Mouse (Mus musculus) liver, embryonic 16.5 days (tissue): ENCODE measurements around the gene Tmtc1. TPM values are rescaled to one million over a fixed set of nuclear protein-coding genes. Genes with fewer than 3 reads are reported as not detected.

Source experiments
- ATAC-seq: fragments of 200-750 bp; cut with Nextera tagmentation; 2 replicates; pipeline ENCODE4 v1.8.0; 2017; ENCODE audit warnings: low read depth, mild to moderate bottlenecking, moderate number of reproducible peaks, moderate library complexity
- H3K27ac ChIP-seq: fragments of 300-500 bp; sonication (generic); 2 replicates; pipeline ENCODE4 v1.5.1; 2014; ENCODE audit warnings: mild to moderate bottlenecking, low read length
- H3K27me3 ChIP-seq: fragments of 300-500 bp; sonication (generic); 2 replicates; pipeline ENCODE4 v1.6.1; 2014; ENCODE audit warnings: low read depth, low read length, mixed read lengths; ENCODE audit not compliant: control insufficient read depth, insufficient read depth
- H3K36me3 ChIP-seq: fragments of 300-500 bp; sonication (generic); 2 replicates; pipeline ENCODE4 v1.6.1; 2014; ENCODE audit warnings: mild to moderate bottlenecking; ENCODE audit not compliant: control insufficient read depth, insufficient read depth
- H3K4me1 ChIP-seq: fragments of 300-500 bp; sonication (generic); 2 replicates; pipeline ENCODE4 v1.6.1; 2014; ENCODE audit warnings: low read depth, low read length, mixed read lengths; ENCODE audit not compliant: control insufficient read depth
- H3K4me2 ChIP-seq: fragments of 300-500 bp; sonication (generic); 2 replicates; pipeline ENCODE4 v1.6.1; 2014; ENCODE audit warnings: low read depth, low read length, mixed read lengths
- H3K4me3 ChIP-seq: fragments of 300-500 bp; sonication (generic); 2 replicates; pipeline ENCODE4 v1.5.1; 2014; ENCODE audit warnings: low read depth, mild to moderate bottlenecking, low read length
- H3K9ac ChIP-seq: fragments of 300-500 bp; sonication (generic); 2 replicates; pipeline ENCODE4 v1.6.1; 2014; ENCODE audit warnings: low read depth, low read length
- H3K9me3 ChIP-seq: fragments of 300-500 bp; sonication (generic); replicated peaks from 2 replicates; pipeline ENCODE4 v1.6.1; 2016; ENCODE audit warnings: low read length; ENCODE audit not compliant: control insufficient read depth
- WGBS: fragments of 180-500 bp; shearing (Covaris S2); extraction: QIAGEN DNeasy Blood & Tissue Kit; methylation state at CpG from one replicate; pipeline ENCODE4 v1.1.7; 2014; ENCODE audit not compliant: insufficient replicate concordance; 5-methylcytosine and 5-hydroxymethylcytosine counted together
- polyA plus RNA-seq: library from polyadenylated mRNA; unstranded; fragments of >200 nt; fragmentation: Nextera tagmentation; extraction: Ambion mirVana; gene quantifications from 2 replicates; pipeline ENCODE4 v1.2.1, GENCODE M21; 2015

Tmtc1 gene
- polyA plus RNA-seq, 1 experiment from 2014 or later, result 0.06 TPM

DNA sequence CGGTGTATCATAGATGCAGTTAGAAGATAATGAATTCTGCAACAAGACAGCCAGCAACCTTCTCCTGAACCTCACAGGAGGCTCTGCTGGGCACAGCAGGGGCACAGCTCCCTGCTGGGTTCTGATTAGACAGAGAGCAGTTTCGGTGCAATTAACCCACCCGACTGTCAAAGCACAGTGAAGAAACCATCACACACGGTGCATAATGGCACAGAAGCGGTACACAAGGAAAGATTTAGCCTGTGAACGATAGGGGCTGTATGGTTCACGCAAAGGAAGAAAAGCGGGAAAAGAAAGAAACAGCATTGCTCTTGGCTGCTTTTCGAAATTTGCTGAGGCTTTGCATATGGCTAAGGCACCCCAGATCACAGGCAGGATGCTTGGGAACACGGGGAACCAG, 52.0 kb downstream of the Tmtc1 start:
- H3K36me3 ChIP-seq, result no peaks in the 10 kb centered on the region
- H3K27me3 ChIP-seq, result no peaks in the 10 kb centered on the region
- no peak overlapping the region for H3K9ac ChIP-seq
- no peak overlapping the region for H3K4me3 ChIP-seq
- H3K4me2 ChIP-seq, result no peak overlapping the region
- ATAC-seq, result no peak
- 59% methylated on average over 10 of the region's 10 CpGs for WGBS
- no peak overlapping the region for H3K27ac ChIP-seq
- no peaks in the 10 kb centered on the region for H3K4me1 ChIP-seq
- H3K9me3 ChIP-seq, result no peaks in the 10 kb centered on the region

DNA sequence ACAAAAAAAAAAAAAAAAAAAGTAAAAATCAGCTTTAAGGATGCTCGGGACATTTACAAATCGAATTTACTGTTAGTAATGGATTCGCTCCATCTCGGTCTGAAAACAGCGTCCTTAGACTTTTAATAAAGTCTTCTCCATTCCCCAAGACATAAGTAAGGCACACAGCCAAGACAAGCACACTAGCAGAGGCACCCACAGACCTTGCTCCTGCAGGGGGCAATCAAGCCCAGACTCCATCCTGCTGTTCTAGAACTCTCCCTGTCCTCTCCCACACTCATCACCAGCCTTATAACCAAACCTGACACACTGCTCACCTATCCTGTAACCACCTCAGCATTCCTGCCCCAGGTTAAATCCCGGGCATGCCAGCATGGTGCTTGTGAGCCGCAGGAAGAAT, 52.9 kb downstream of the Tmtc1 start:
- Histone ChIP-seq H3K4me2 (no peak overlapping the region), H3K9me3 (no peaks in the 10 kb centered on the region), H3K36me3 (no peaks in the 10 kb centered on the region), H3K4me1 (no peaks in the 10 kb centered on the region), H3K4me3 (no peak overlapping the region), H3K27ac (no peak overlapping the region), H3K27me3 (no peaks in the 10 kb centered on the region), H3K9ac (no peak overlapping the region)
- ATAC-seq, result no peak
- WGBS, result 67% methylated on average over 7 of the region's 7 CpGs

DNA sequence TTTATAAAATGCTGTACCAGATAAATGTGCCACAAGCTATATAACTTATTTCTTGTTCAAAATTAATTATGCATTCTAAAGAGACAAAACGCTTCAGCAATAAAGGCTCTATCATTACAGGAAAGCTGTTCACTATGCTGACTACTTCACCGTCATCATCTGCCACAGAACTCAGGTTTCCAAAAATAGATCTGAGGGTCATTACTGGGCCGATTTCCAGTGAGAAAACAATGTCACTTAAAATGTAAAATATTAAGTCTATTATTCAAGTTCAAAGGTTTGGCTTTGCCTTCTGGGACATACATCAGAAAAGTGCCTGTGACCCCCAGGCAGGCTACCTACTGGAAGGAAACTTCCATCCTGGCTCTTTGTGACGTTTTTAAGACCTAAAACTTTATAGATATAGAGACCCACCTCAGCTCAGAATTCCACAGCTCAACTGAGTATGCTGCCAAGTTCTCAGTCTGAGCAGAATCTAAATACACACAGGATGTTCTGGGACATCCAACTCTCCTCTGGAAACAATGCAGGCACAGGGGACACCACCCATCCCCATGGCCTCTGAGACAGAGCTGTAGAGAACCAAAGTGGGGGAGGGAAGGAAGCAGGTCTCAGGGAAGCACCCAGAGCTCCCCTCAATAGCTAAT, 53.4 kb downstream of the Tmtc1 start:
- no peak overlapping the region for H3K4me2 ChIP-seq
- no peak overlapping the region for H3K27ac ChIP-seq
- 30% methylated on average over 4 of the region's 4 CpGs for WGBS
- H3K9me3 ChIP-seq, result no peaks in the 10 kb centered on the region
- no peaks in the 10 kb centered on the region for H3K27me3 ChIP-seq
- no peak for ATAC-seq
- no peak overlapping the region for H3K4me3 ChIP-seq
- no peaks in the 10 kb centered on the region for H3K4me1 ChIP-seq
- no peak overlapping the region for H3K9ac ChIP-seq
- no peaks in the 10 kb centered on the region for H3K36me3 ChIP-seq

DNA sequence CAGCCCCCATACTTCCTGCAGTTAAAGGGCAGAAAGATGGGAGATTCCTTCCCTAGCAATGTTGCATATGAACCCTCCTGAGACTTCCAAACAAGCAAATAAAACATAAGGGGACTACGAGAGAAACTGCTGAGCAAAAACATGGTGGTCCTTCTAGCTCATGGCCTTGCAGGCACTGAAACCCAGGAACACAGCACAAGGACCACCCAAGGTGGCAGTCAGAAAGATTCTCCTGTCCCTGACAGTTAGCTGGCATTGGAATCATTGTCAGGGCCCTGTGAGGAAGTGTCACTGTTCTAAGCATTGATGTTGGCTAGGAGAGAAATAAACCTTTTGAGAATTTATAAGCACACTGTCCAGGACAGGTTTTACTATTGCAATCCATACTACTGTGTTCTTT, 56.2 kb downstream of the Tmtc1 start:
- Histone ChIP-seq H3K36me3 (no peaks in the 10 kb centered on the region), H3K27me3 (no peaks in the 10 kb centered on the region), H3K9me3 (no peaks in the 10 kb centered on the region), H3K4me2 (no peak overlapping the region), H3K4me1 (no peaks in the 10 kb centered on the region), H3K4me3 (no peak overlapping the region), H3K27ac (no peak overlapping the region), H3K9ac (no peak overlapping the region)
- no peak for ATAC-seq
- WGBS, result 51% methylated on average over 1 of the region's 1 CpGs

DNA sequence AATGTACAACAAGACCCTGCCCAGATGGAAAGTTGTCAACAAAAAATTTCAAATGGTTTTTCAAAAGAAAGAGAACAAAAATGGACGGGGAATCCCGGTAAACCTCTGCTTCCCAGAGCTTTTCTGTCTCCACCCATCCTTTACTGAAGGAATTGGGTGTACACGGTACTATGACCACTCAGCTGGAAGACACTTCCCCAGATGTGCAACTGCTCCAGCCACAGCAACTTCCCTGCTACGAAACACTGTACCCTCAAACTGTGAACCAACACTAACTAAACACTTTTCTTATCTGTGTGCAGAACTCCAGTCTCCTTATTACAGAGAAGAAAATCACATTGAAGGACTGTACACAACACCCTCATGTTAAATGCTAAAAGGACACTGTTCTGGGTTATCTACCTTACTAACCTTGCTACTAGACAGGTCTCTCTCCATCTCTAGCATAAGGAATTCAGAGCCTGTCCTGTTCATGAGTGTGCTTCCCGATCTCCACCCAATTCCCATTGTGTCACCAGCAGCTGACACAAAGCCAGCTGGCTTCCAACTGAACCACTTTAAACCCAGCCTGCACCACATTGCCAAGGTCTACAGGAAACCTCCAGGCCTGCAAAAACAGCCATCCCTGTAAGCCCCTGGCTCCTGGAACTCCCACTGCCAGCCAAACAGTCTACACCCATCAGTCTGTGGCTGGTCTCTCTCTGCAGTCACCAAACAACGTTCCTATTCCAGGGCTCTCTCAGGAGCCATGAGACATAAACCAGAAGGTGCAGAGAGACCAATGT, 59.9 kb downstream of the Tmtc1 start:
- no peaks in the 10 kb centered on the region for H3K4me1 ChIP-seq
- WGBS, result 49% methylated on average over 6 of the region's 6 CpGs
- H3K4me2 ChIP-seq, result no peak overlapping the region
- H3K27me3 ChIP-seq, result no peaks in the 10 kb centered on the region
- H3K36me3 ChIP-seq, result no peaks in the 10 kb centered on the region
- no peak overlapping the region for H3K9ac ChIP-seq
- no peak overlapping the region for H3K27ac ChIP-seq
- no peaks in the 10 kb centered on the region for H3K9me3 ChIP-seq
- H3K4me3 ChIP-seq, result no peak overlapping the region
- ATAC-seq, result no peak

DNA sequence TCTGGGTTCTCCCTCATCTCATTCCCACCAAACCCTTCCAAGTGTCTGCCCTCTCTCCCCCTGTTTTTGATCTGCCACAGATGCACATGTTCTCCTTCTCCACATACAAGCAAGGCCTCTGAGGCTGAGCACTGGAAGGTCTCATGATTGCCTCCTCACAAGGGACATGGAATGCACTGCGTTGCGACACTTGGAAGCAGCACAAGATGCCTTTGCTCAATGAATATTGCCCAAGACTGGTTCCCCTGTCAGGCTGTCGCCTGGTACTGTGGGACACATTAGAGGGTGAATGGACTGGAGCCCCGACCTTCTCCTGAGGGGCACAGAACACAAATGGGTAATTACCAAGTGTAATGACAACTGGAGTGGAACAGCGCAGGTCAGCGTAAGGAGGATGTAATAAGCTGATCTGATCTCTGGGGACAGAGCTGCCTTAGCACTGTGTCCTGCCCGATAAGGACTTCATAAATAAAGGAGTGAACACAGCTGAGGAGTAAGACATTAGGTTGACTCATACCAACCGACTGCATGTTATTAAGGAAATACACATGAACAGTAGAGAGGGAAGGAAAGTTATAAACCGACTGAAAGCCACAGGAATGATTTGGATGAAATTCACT, 62.9 kb downstream of the Tmtc1 start:
- no peak overlapping the region for H3K9ac ChIP-seq
- no peak overlapping the region for H3K4me3 ChIP-seq
- H3K4me2 ChIP-seq, result no peak overlapping the region
- ATAC-seq, result no peak
- H3K4me1 ChIP-seq, result no peaks in the 10 kb centered on the region
- H3K36me3 ChIP-seq, result no peaks in the 10 kb centered on the region
- 61% methylated on average over 9 of the region's 9 CpGs for WGBS
- H3K27ac ChIP-seq, result no peak overlapping the region
- no peaks in the 10 kb centered on the region for H3K9me3 ChIP-seq
- no peaks in the 10 kb centered on the region for H3K27me3 ChIP-seq

DNA sequence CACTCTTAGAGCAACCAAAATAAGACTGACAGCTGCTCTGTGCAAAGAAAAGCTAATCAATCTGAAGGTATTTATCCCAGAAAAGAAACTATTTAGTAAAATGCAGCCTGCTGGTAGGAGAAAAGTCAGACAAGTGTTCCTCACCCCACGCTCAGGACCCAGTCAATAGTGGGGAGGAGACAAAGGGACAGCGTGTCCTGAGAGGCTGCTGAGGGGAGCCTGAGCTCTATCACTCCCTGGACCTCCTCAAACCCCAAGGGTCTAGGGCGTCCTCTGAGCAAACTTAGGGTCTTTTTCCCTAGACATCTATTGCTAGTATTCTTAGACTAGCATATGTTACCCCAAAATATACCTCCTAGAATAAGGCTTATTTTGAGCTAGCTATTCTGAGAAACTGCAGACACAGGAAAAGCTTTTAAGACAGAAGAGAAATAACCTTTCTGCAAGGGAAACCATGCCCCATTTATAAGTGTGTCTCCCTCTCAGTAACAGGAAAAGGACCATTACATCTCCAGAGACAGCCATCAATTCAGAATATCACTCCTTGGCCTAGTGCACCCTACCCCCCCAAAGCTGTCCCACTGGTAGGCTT, 68.5 kb downstream of the Tmtc1 start:
- Histone ChIP-seq H3K9ac (no peak overlapping the region), H3K4me1 (no peaks in the 10 kb centered on the region), H3K4me2 (no peak overlapping the region), H3K36me3 (no peaks in the 10 kb centered on the region), H3K9me3 (no peaks in the 10 kb centered on the region), H3K4me3 (no peak overlapping the region), H3K27ac (no peak overlapping the region), H3K27me3 (no peaks in the 10 kb centered on the region)
- no peak for ATAC-seq
- 36% methylated on average over 3 of the region's 3 CpGs for WGBS

DNA sequence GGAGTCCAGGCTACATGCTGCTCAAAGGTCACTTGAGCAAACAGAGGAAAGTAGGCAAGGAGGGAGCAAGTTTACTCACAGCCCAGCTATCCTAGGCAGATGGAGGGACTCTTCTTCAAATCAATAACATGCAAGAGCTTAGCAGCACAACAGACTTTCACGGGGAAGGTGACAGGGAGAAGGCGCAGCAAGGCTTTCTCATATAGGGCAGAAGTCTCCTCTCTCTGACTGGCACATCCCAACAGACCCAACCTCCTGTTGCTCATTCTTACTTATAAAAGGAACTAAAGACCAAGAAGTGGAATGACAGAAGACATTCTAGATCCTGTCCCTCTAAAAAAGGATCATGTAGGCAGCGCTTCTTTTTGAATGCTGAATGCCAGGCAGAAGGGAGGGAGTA, 69.2 kb downstream of the Tmtc1 start:
- H3K27me3 ChIP-seq, result no peaks in the 10 kb centered on the region
- WGBS, result 48% methylated on average over 3 of the region's 3 CpGs
- H3K9me3 ChIP-seq, result no peaks in the 10 kb centered on the region
- no peaks in the 10 kb centered on the region for H3K4me1 ChIP-seq
- no peak overlapping the region for H3K4me2 ChIP-seq
- H3K36me3 ChIP-seq, result no peaks in the 10 kb centered on the region
- no peak overlapping the region for H3K27ac ChIP-seq
- H3K4me3 ChIP-seq, result no peak overlapping the region
- no peak overlapping the region for H3K9ac ChIP-seq
- no peak for ATAC-seq

DNA sequence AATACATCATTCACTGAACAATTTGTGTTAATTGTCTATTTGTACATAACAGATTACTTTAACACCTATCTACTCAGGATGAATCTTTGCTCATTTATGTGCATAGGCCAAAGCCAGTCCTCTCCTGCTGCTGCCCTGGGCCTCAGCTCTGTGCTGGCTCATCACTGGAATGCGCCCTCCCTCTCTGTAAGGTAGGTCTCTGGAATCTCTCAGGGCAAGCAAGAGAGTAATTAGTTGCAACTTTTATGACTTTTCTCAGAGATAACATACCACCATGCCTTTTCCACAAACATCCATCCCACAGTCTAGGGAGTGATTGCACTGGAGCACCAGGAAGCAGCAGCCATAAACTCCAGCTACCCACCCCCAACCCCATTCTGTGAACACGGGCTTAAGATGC, 70.7 kb downstream of the Tmtc1 start:
- no peak overlapping the region for H3K27ac ChIP-seq
- WGBS, result 51% methylated on average over 2 of the region's 2 CpGs
- H3K36me3 ChIP-seq, result no peaks in the 10 kb centered on the region
- no peak for ATAC-seq
- H3K9ac ChIP-seq, result no peak overlapping the region
- H3K27me3 ChIP-seq, result no peaks in the 10 kb centered on the region
- H3K9me3 ChIP-seq, result no peaks in the 10 kb centered on the region
- H3K4me2 ChIP-seq, result no peak overlapping the region
- no peaks in the 10 kb centered on the region for H3K4me1 ChIP-seq
- H3K4me3 ChIP-seq, result no peak overlapping the region
